Mouse (Mus musculus): ENCODE measurements around the gene Tmem165.

Tmem165 gene

GRCm38 (mm10) chr5:76175051-76175450, 8.6 kb upstream of the Tmem165 start:
- DNase-seq, result no peak

GRCm38 (mm10) chr5:76176411-76176810, 7.3 kb upstream of the Tmem165 start:
- no peak for DNase-seq

- DNase-seq, result no peak
Measured at GRCm38 (mm10) chr5:76176841-76177240, 6.8 kb upstream of the Tmem165 start.

- DNase-seq, result no peak
Measured at GRCm38 (mm10) chr5:76177664-76178063, 6.0 kb upstream of the Tmem165 start.

- no peak for DNase-seq
Measured at GRCm38 (mm10) chr5:76179171-76179570, 4.5 kb upstream of the Tmem165 start.

- no peak for DNase-seq
Measured at GRCm38 (mm10) chr5:76179791-76180190, 3.9 kb upstream of the Tmem165 start.

GRCm38 (mm10) chr5:76182326-76182725, 1.4 kb upstream of the Tmem165 start:
- no peak for DNase-seq

GRCm38 (mm10) chr5:76183043-76183749, 484 bp upstream of the Tmem165 start:
- DNase-seq, result no peak

- peak; percentile 80 for DNase-seq
Measured at GRCm38 (mm10) chr5:76184286-76185080, 803 bp downstream of the Tmem165 start.

- DNase-seq, result no peak
Measured at GRCm38 (mm10) chr5:76187885-76188284, 4.2 kb downstream of the Tmem165 start.

GRCm38 (mm10) chr5:76190609-76191008, 6.9 kb downstream of the Tmem165 start:
- DNase-seq, result no peak

- no peak for DNase-seq
Measured at GRCm38 (mm10) chr5:76193075-76193474, 9.4 kb downstream of the Tmem165 start.

- no peak for DNase-seq
Measured at GRCm38 (mm10) chr5:76194377-76194945, 10.8 kb downstream of the Tmem165 start.

GRCm38 (mm10) chr5:76199346-76199745, 15.7 kb downstream of the Tmem165 start:
- no peak for DNase-seq

- no peak for DNase-seq
Measured at GRCm38 (mm10) chr5:76203171-76203570, 19.5 kb downstream of the Tmem165 start.

GRCm38 (mm10) chr5:76205886-76206285, 22.2 kb downstream of the Tmem165 start:
- DNase-seq, result no peak

- DNase-seq, result no peak
Measured at GRCm38 (mm10) chr5:76208066-76208465, 24.4 kb downstream of the Tmem165 start.

- no peak for DNase-seq
Measured at GRCm38 (mm10) chr5:76216691-76217090, 33.0 kb downstream of the Tmem165 start.

- no peak for DNase-seq
Measured at GRCm38 (mm10) chr5:76231171-76231855, 47.6 kb downstream of the Tmem165 start.

GRCm38 (mm10) chr5:76243274-76243673, 59.6 kb downstream of the Tmem165 start:
- DNase-seq, result no peak

GRCm38 (mm10) chr5:76243929-76244328, 60.2 kb downstream of the Tmem165 start:
- DNase-seq, result no peak

GRCm38 (mm10) chr5:76244430-76244829, 60.8 kb downstream of the Tmem165 start:
- DNase-seq, result no peak

GRCm38 (mm10) chr5:76245419-76245818, 61.7 kb downstream of the Tmem165 start:
- DNase-seq, result no peak
